Mouse (Mus musculus) heart, embryonic 10.5 days (tissue): ENCODE measurements around the gene Alox12b. TPM values are rescaled to one million over a fixed set of nuclear protein-coding genes. Genes with fewer than 3 reads are reported as not detected.

Experiments used
- DNase-seq: peaks from one replicate; pipeline ENCODE4 v3.0.0-alpha.2; 2017; ENCODE audit warnings: low spot score
- H3K27ac ChIP-seq: fragments of 300-500 bp; sonication (generic); 2 replicates; pipeline ENCODE4 v1.5.1; 2016; ENCODE audit warnings: mild to moderate bottlenecking
- H3K27me3 ChIP-seq: fragments of 300-500 bp; sonication (generic); 2 replicates; pipeline ENCODE4 v1.6.1; 2016; ENCODE audit warnings: mild to moderate bottlenecking; ENCODE audit not compliant: poor library complexity, insufficient read depth, severe bottlenecking
- H3K36me3 ChIP-seq: fragments of 300-500 bp; sonication (generic); 2 replicates; pipeline ENCODE4 v1.6.1; 2016; ENCODE audit warnings: mild to moderate bottlenecking, moderate library complexity
- H3K4me1 ChIP-seq: fragments of 300-500 bp; sonication (generic); 2 replicates; pipeline ENCODE4 v1.6.1; 2016; ENCODE audit warnings: mild to moderate bottlenecking
- H3K4me3 ChIP-seq: fragments of 300-500 bp; sonication (generic); 2 replicates; pipeline ENCODE4 v1.5.1; 2016; ENCODE audit warnings: mild to moderate bottlenecking, moderate library complexity
- H3K9me3 ChIP-seq: fragments of 300-500 bp; sonication (generic); 2 replicates; pipeline ENCODE4 v1.6.1; 2016; ENCODE audit warnings: mild to moderate bottlenecking, moderate library complexity
- WGBS: fragments of 180-500 bp; shearing (Covaris S2); methylation state at CpG from one replicate; pipeline ENCODE4 v1.1.7; 2016; 5-methylcytosine and 5-hydroxymethylcytosine counted together
- polyA plus RNA-seq: library from polyadenylated mRNA; unstranded; fragments of >200 nt; fragmentation: Nextera tagmentation; extraction: Ambion mirVana; gene quantifications from 2 replicates; pipeline ENCODE4 v1.2.1, GENCODE M21; 2016

The Alox12b gene
- polyA plus RNA-seq, 1 experiment from 2014 or later: not detected

GRCm38 (mm10) chr11:69197743-69198142, 41.0 kb downstream of the Alox12b start, which contains the start of gene Alox8:
Gene Alox8 (minus strand): TSS chr11:69197843.
- 34% methylated on average over 6 of the region's 6 CpGs for WGBS
- H3K4me3 ChIP-seq: peak within 1 kb of the TSS; percentile 56
- H3K27me3 ChIP-seq: peaks cover 50% of the 10 kb centered on the region
- H3K9me3 ChIP-seq: no peaks in the 10 kb centered on the region
- peak within 1 kb of the TSS; percentile 13; the same call in 1 of the 2 replicates for H3K27ac ChIP-seq
- no peak for DNase-seq
- H3K36me3 ChIP-seq: no peaks in the 10 kb centered on the region
- peaks cover 28% of the 10 kb centered on the region for H3K4me1 ChIP-seq

DNA sequence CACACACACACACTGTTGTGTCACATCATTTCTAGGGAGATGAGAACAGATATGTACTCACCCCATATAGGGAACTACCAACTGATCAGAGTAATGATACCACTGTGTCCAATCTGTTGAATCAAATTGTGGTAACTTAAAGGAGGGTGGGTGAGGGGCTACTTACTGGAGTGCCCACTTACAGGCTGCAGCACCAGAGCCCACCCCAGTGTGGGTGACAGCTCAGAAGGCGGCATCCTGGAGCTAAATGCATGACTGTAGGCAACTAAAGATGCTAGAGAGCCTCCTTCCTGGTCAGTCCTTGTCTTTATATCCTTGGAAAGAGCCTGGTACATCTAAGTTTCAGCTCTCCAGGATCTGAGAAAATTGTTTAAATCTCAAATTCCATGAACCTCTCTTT, 42.5 kb downstream of the Alox12b start:
- Histone ChIP-seq H3K27me3 (peaks cover 54% of the 10 kb centered on the region), H3K9me3 (no peaks in the 10 kb centered on the region), H3K27ac (no peak overlapping the region), H3K4me3 (no peak overlapping the region), H3K4me1 (peaks cover 28% of the 10 kb centered on the region), H3K36me3 (no peaks in the 10 kb centered on the region)
- WGBS: 80% methylated on average over 1 of the region's 1 CpGs
- peak; percentile 65 for DNase-seq

- peaks cover 28% of the 10 kb centered on the region for H3K4me1 ChIP-seq
- H3K27me3 ChIP-seq: peaks cover 53% of the 10 kb centered on the region
- no peak overlapping the region for H3K4me3 ChIP-seq
- DNase-seq: peak; percentile 52
- H3K36me3 ChIP-seq: no peaks in the 10 kb centered on the region
- H3K27ac ChIP-seq: no peak overlapping the region
- H3K9me3 ChIP-seq: no peaks in the 10 kb centered on the region
- 31% methylated on average over 6 of the region's 6 CpGs for WGBS
These were observed 43.4 kb downstream of the Alox12b start for GRCm38 (mm10) chr11:69200231-69200630.

DNA sequence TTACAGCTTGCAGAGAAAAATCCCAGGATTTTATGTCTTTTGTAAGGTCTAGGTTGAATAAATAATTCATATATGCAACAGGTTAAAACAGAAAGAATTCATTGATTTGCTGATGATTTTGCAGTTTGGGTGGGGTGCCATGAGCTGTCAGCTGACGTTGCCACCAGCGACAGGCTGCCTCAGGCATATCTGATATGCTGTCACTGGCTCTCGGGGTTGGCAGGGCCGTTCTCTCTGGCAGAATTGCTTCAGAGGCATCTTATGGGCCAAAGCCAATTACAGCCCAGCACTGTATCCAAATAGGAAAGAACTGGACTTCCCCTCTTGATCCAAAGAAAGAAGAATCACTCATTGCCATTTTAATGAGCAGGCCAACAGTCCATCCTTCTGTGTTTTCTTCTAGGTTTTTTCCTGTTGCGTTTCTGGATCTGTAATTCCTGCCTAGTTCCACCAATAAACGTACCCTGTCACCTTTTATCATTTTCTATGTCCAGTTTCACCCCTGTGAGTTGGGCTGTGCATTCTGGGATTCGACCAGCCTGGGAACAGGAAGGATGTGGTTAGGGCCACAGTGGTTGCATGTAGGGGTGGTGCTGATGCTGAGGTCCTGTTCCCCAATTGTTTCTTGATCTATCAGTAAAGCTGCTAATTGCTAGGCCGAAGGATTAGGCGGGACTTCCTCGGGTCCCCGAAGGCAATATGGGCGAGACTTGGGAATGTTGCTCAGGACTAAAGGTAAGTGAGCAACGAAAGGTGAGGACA, 45.9 kb downstream of the Alox12b start:
- H3K36me3 ChIP-seq: no peaks in the 10 kb centered on the region
- H3K9me3 ChIP-seq: no peaks in the 10 kb centered on the region
- no peak overlapping the region for H3K27ac ChIP-seq
- WGBS: 73% methylated on average over 13 of the region's 13 CpGs
- peaks cover 17% of the 10 kb centered on the region for H3K4me1 ChIP-seq
- H3K4me3 ChIP-seq: no peak overlapping the region
- peak; percentile 41 for DNase-seq
- H3K27me3 ChIP-seq: peaks cover 48% of the 10 kb centered on the region

GRCm38 (mm10) chr11:69211431-69211830, 54.6 kb downstream of the Alox12b start:
- peaks cover 11% of the 10 kb centered on the region; the same call in 1 of the 2 replicates for H3K27me3 ChIP-seq
- WGBS: 43% methylated on average over 2 of the region's 2 CpGs
- peak; percentile 56 for DNase-seq
- no peaks in the 10 kb centered on the region for H3K36me3 ChIP-seq
- no peaks in the 10 kb centered on the region for H3K4me1 ChIP-seq
- H3K27ac ChIP-seq: no peak overlapping the region
- peak overlapping the region; percentile 12; the same call in 1 of the 2 replicates for H3K4me3 ChIP-seq
- H3K9me3 ChIP-seq: no peaks in the 10 kb centered on the region

- no peaks in the 10 kb centered on the region for H3K36me3 ChIP-seq
- WGBS: 82% methylated on average over 5 of the region's 5 CpGs
- H3K27me3 ChIP-seq: peaks cover 28% of the 10 kb centered on the region
- peak; percentile 62 for DNase-seq
- H3K4me3 ChIP-seq: no peak overlapping the region
- H3K4me1 ChIP-seq: peaks cover 19% of the 10 kb centered on the region; the same call in 1 of the 2 replicates
- H3K9me3 ChIP-seq: no peaks in the 10 kb centered on the region
- no peak overlapping the region for H3K27ac ChIP-seq
These were observed 60.6 kb downstream of the Alox12b start for GRCm38 (mm10) chr11:69217411-69217810.

- peaks cover 30% of the 10 kb centered on the region for H3K27me3 ChIP-seq
- H3K4me1 ChIP-seq: peaks cover 20% of the 10 kb centered on the region; the same call in 1 of the 2 replicates
- H3K9me3 ChIP-seq: 0 out of 2 replicates have a peak, but pooled peaks cover 1% of the 10 kb centered on the region
- no peak overlapping the region for H3K4me3 ChIP-seq
- no peak overlapping the region for H3K27ac ChIP-seq
- H3K36me3 ChIP-seq: no peaks in the 10 kb centered on the region
- DNase-seq: peak; percentile 61
- 62% methylated on average over 1 of the region's 2 CpGs for WGBS
These were observed 61.9 kb downstream of the Alox12b start for GRCm38 (mm10) chr11:69218661-69219060.

Other genes with a start within 250 kb of the Alox12b start
- not detected in 2 replicates for gene Odf4, start 229.9 kb upstream of the Alox12b start, polyA plus RNA-seq
- gene Arhgef15, start 199.5 kb upstream of the Alox12b start, polyA plus RNA-seq: 10.5 and 13.4 TPM in 2 replicates
- 1.2 and 1.5 TPM in 2 replicates for gene Slc25a35, start 188.9 kb upstream of the Alox12b start, polyA plus RNA-seq
- gene Rangrf, start 181.8 kb upstream of the Alox12b start, polyA plus RNA-seq: 79.6 and 82.1 TPM in 2 replicates
- gene Pfas, start 148.5 kb upstream of the Alox12b start, polyA plus RNA-seq: 30.9 and 35.6 TPM in 2 replicates
- 69.0 and 76.7 TPM in 2 replicates for gene Ctc1, start 141.1 kb upstream of the Alox12b start, polyA plus RNA-seq
- 110 and 147 TPM in 2 replicates for gene Aurkb, start 111.3 kb upstream of the Alox12b start, polyA plus RNA-seq
- gene Borcs6, start 97.3 kb upstream of the Alox12b start, polyA plus RNA-seq: 8.2 and 9.0 TPM in 2 replicates
- 29.1 and 30.4 TPM in 2 replicates for gene Tmem107, start 86.2 kb upstream of the Alox12b start, polyA plus RNA-seq
- gene Vamp2, start 68.5 kb upstream of the Alox12b start, polyA plus RNA-seq: 85.8 and 93.0 TPM in 2 replicates
- gene Per1, start 61.8 kb upstream of the Alox12b start, polyA plus RNA-seq: 8.0 and 8.8 TPM in 2 replicates
- gene Hes7, start 36.6 kb upstream of the Alox12b start, polyA plus RNA-seq: 0.60 and 0.63 TPM in 2 replicates
- 0.16 and 0.17 TPM in 2 replicates for gene 9130213A22Rik, start 34.4 kb upstream of the Alox12b start, polyA plus RNA-seq
- 0.16 and 0.25 TPM in 2 replicates for gene Aloxe3, start 31.1 kb upstream of the Alox12b start, polyA plus RNA-seq
- 1.1 and 1.2 TPM in 2 replicates for gene Alox8, start 40.9 kb downstream of the Alox12b start, polyA plus RNA-seq
- 0.24 and 0.46 TPM in 2 replicates for gene Gucy2e, start 80.0 kb downstream of the Alox12b start, polyA plus RNA-seq
- gene Cntrob, start 166.8 kb downstream of the Alox12b start, polyA plus RNA-seq: 20.7 and 21.4 TPM in 2 replicates
- 155 and 186 TPM in 2 replicates for gene Trappc1, start 167.0 kb downstream of the Alox12b start, polyA plus RNA-seq
- 0.45 and 0.59 TPM in 2 replicates for gene Kcnab3, start 169.3 kb downstream of the Alox12b start, polyA plus RNA-seq
- 6.4 and 9.8 TPM in 2 replicates for gene Rnf227, start 183.5 kb downstream of the Alox12b start, polyA plus RNA-seq
- gene Chd3, start 212.4 kb downstream of the Alox12b start, polyA plus RNA-seq: 15.8 and 26.5 TPM in 2 replicates
- gene Naa38, start 238.5 kb downstream of the Alox12b start, polyA plus RNA-seq: 158 and 165 TPM in 2 replicates
- gene Cyb5d1, start 238.6 kb downstream of the Alox12b start, polyA plus RNA-seq: 27.4 and 31.8 TPM in 2 replicates
- 38.9 and 52.5 TPM in 2 replicates for gene Tmem88, start 241.2 kb downstream of the Alox12b start, polyA plus RNA-seq